Mouse (Mus musculus) spleen, adult 2 months (tissue): ENCODE measurements around the gene Fam83e.

ENCODE experiments used
- CTCF ChIP-seq: fragments of 200-500 bp; IDR thresholded peaks from 2 replicates; pipeline ENCODE4 v1.5.1; 2011; ENCODE audit warnings: mild to moderate bottlenecking, inconsistent platforms; ENCODE audit not compliant: insufficient read depth, insufficient read length, insufficient replicate concordance; ENCODE audit errors: extremely low read depth
- POLR2A ChIP-seq: fragments of 200-500 bp; IDR thresholded peaks from 2 replicates; pipeline ENCODE4 v1.6.1; 2011; ENCODE audit warnings: low read depth, low read length, inconsistent platforms

DNA sequence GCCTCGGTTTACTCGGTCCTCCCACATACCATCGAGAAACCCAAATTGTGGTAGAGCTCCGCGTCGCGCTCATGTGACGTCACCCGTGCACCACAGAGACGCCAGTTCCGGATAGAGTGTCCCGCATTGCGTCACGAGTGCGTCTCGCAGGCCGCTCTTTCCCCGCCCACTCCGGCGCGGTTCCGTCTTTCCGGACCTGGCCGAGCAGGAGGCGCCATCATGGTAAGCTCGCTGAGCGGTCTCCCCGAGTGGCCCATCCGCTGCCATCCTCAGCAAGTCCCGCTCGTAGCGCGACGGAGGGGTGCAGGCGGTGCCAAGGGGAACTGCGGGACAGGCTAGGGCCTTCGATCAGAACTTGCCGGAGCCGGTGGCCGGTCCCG is 3.1 kb upstream of the Fam83e start, which contains the start of gene Sphk2:
- TF ChIP-seq POLR2A (peak; percentile 97), CTCF (no peak)
